Mouse (Mus musculus): ENCODE measurements around the gene Capzb. TPM values are rescaled to one million over a fixed set of nuclear protein-coding genes. Genes with fewer than 3 reads are reported as not detected.

Capzb gene
- polyA plus RNA-seq, 1 experiment = 213 TPM

GRCm38 (mm10) chr4:139335507-139335906, 142.8 kb downstream of the Capzb start:
- DNase-seq (ENCODE audit: low read depth, low spot score) = no peak
- 29% methylated on average over 7 of the region's 7 CpGs for WGBS

DNA sequence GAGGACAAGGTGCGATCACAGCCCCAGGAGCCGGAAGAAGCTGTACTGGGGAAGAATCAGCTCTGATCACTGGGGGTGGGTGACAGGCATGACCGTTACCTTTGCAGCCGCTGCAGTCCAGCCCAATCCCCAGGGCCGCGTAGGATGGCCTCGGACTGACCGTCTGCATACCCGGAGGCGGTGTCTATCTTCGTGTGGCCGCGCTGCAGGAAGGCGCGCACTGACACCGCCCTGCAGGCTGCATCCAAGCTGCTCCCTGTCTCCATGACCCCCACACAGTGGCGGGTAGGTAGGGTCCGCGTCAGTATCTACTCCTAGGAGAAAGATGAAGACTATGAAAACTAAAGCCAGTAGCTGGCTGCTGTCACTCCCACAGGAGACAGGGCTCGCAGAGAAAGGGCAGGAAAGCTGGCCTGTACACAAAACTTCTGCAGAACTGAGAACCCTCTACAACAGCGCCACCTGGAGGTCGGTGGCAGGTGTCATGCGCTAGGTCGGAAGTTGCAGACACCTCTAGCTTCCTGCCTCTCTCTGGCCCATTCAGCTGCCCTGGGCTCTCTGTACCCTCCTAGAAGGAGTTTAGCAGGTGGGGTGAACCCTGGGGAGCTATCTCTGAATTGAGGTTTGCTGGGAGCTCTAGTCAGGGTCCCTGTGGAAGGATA, 144.3 kb downstream of the Capzb start:
- peak; percentile 87 for DNase-seq (ENCODE audit: low read depth, low spot score)

DNA sequence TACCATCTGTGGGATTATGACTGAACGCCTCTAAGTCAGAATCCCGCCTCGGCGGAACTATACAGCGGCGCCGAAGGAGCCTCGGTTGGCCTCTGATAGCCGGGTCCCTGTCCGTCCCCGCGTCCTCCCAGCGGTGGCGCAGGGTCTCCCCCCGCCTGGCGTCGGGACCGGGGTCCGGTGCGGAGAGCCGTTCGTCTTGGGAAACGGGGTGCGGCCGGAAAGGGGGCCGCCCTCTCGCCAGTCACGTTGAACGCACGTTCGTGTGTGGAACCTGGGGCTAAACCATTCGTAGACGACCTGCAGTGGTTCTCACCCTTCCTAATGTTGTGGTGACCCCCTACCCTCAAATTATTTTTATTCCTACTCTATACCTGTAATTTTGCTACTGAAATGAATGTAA, 145.4 kb downstream of the Capzb start:
- WGBS = 58% methylated on average over 33 of the region's 33 CpGs
- no peak for DNase-seq (ENCODE audit: low read depth, low spot score)

More for the DNA sequence above, 144.3 kb downstream of the Capzb start:
- WGBS = 22% methylated on average over 24 of the region's 24 CpGs

GRCm38 (mm10) chr4:139340835-139341234, 148.1 kb downstream of the Capzb start:
- WGBS = 77% methylated on average over 4 of the region's 4 CpGs
- no peak for DNase-seq (ENCODE audit: low read depth, low spot score)

Other genes starting within 250 kb of the Capzb start
- gene Rnf186, start 225.8 kb upstream of the Capzb start, polyA plus RNA-seq (2012; rRNA removed) = 219 and 382 TPM in 2 replicates
- 29.4 and 42.9 TPM in 2 replicates for gene Tmco4, start 220.0 kb upstream of the Capzb start, polyA plus RNA-seq (2012; rRNA removed)
- 0.26 and 0.32 TPM in 2 replicates for gene Htr6, start 117.3 kb upstream of the Capzb start, polyA plus RNA-seq (2012; rRNA removed)
- 125 and 133 TPM in 2 replicates for gene Nbl1, start 99.9 kb upstream of the Capzb start, polyA plus RNA-seq (2012; rRNA removed)
- gene Minos1, start 61.8 kb upstream of the Capzb start, polyA plus RNA-seq (2012; rRNA removed) = 81.8 and 87.9 TPM in 2 replicates
- gene Pqlc2, start 117.8 kb downstream of the Capzb start, polyA plus RNA-seq (2012; rRNA removed) = 33.3 and 43.8 TPM in 2 replicates
- 66.6 and 79.6 TPM in 2 replicates for gene Akr7a5, start 117.8 kb downstream of the Capzb start, polyA plus RNA-seq (2012; rRNA removed)
- gene Mrto4, start 159.7 kb downstream of the Capzb start, polyA plus RNA-seq (2012; rRNA removed) = 25.0 and 25.7 TPM in 2 replicates
- 16.5 and 25.4 TPM in 2 replicates for gene Emc1, start 159.7 kb downstream of the Capzb start, polyA plus RNA-seq (2012; rRNA removed)
- gene Ubr4, start 159.7 kb downstream of the Capzb start, polyA plus RNA-seq (2012; rRNA removed) = 116 and 154 TPM in 2 replicates

Measured in large intestine, adult 2 months (tissue).